Mouse (Mus musculus) heart, postnatal 0 days (tissue): ENCODE data around the gene Serpinb3d.

Source experiments
- CTCF ChIP-seq: IDR thresholded peaks from 2 replicates; pipeline ENCODE4 v1.5.1; 2016; ENCODE audit warnings: antibody characterized with exemption, control low read depth, low read depth
- EP300 ChIP-seq: IDR thresholded peaks from 2 replicates; pipeline ENCODE4 v1.6.1; 2016; ENCODE audit warnings: antibody characterized with exemption, low read depth

- TF ChIP-seq CTCF (no peak), EP300 (no peak)
These were observed 31.1 kb downstream of the Serpinb3d start, which contains the start of gene Serpinb3a for GRCm38 (mm10) chr1:107052203-107052602.
